Mouse (Mus musculus) lung, postnatal 25 days (tissue): ENCODE measurements at regions not wholly inside any gene's neighbourhood (a gene's known extent, or its start where the extent isn't known, plus 50 kb on each side); places are given as distances from the start of the nearest gene placed in this dataset.
A peak's percentile ranks its signal among the peaks of the same experiment; 100 is the strongest.

Source experiments
- DNase-seq: peaks from one replicate; pipeline ENCODE4 v3.0.0; 2022; ENCODE audit warnings: low spot score

GRCm38 (mm10) chr11:86881710-86882109 lies 74.2 kb upstream of the Dhx40 start:
- no peak for DNase-seq

GRCm38 (mm10) chr11:86879356-86879905 lies 71.9 kb upstream of the Dhx40 start:
- DNase-seq = no peak

- no peak for DNase-seq
Observed at GRCm38 (mm10) chr11:86878327-86879065, 71.0 kb upstream of the Dhx40 start.

- DNase-seq = no peak
Observed at GRCm38 (mm10) chr11:86876509-86876908, 69.0 kb upstream of the Dhx40 start.

- DNase-seq = no peak
Observed at GRCm38 (mm10) chr11:86875738-86876137, 68.2 kb upstream of the Dhx40 start.

- peak; percentile 31 for DNase-seq
Observed at GRCm38 (mm10) chr11:86874666-86875295, 67.2 kb upstream of the Dhx40 start.

- DNase-seq = no peak
Observed at GRCm38 (mm10) chr11:86873406-86873700, 65.8 kb upstream of the Dhx40 start.

GRCm38 (mm10) chr11:86872537-86873405 lies 65.2 kb upstream of the Dhx40 start:
- no peak for DNase-seq

GRCm38 (mm10) chr11:86871782-86872181 lies 64.2 kb upstream of the Dhx40 start:
- no peak for DNase-seq

GRCm38 (mm10) chr11:86870486-86871165 lies 63.1 kb upstream of the Dhx40 start:
- no peak for DNase-seq

GRCm38 (mm10) chr11:86866931-86867330 lies 59.4 kb upstream of the Dhx40 start:
- no peak for DNase-seq

GRCm38 (mm10) chr11:86859864-86860528 lies 52.5 kb upstream of the Dhx40 start:
- DNase-seq = no peak

- no peak for DNase-seq
Observed at GRCm38 (mm10) chr11:86859236-86859817, 51.8 kb upstream of the Dhx40 start.

- DNase-seq = no peak
Observed at GRCm38 (mm10) chr11:86858211-86858610, 50.7 kb upstream of the Dhx40 start.
